Mouse (Mus musculus) hindbrain, embryonic 14.5 days (tissue): Measurements from ENCODE around the gene Gmppa. TPM values are rescaled to one million over a fixed set of nuclear protein-coding genes. Genes with fewer than 3 reads are reported as not detected.

Source experiments
- ATAC-seq: fragments of 200-750 bp; cut with Nextera tagmentation; 2 replicates; pipeline ENCODE4 v1.8.0; 2017; ENCODE audit warnings: moderate number of reproducible peaks, mild to moderate bottlenecking, moderate TSS enrichment, moderate library complexity; ENCODE audit not compliant: low FRiP score
- DNase-seq: peaks from one replicate; pipeline ENCODE4 v3.0.0-alpha.2; 2015; ENCODE audit warnings: low spot score
- H3K27ac ChIP-seq: fragments of 300-500 bp; sonication (generic); 2 replicates; pipeline ENCODE4 v1.5.1; 2014; ENCODE audit warnings: mild to moderate bottlenecking, moderate library complexity
- H3K27me3 ChIP-seq: fragments of 300-500 bp; sonication (generic); 2 replicates; pipeline ENCODE4 v1.6.1; 2014; ENCODE audit warnings: mild to moderate bottlenecking, low read length, mixed read lengths; ENCODE audit not compliant: control insufficient read depth, insufficient read depth
- H3K36me3 ChIP-seq: fragments of 300-500 bp; sonication (generic); replicated peaks from 2 replicates; pipeline ENCODE4 v1.6.1; 2014; ENCODE audit not compliant: control insufficient read depth, insufficient read depth
- H3K4me1 ChIP-seq: fragments of 300-500 bp; sonication (generic); replicated peaks from 2 replicates; pipeline ENCODE4 v1.6.1; 2014; ENCODE audit warnings: antibody characterized with exemption, low read length, mixed read lengths; ENCODE audit not compliant: control insufficient read depth, insufficient read depth
- H3K4me2 ChIP-seq: fragments of 300-500 bp; sonication (generic); replicated peaks from 2 replicates; pipeline ENCODE4 v1.6.1; 2014; ENCODE audit warnings: mild to moderate bottlenecking, moderate library complexity
- H3K4me3 ChIP-seq: fragments of 300-500 bp; sonication (generic); replicated peaks from 2 replicates; pipeline ENCODE4 v1.5.1; 2014; ENCODE audit warnings: mild to moderate bottlenecking, low read length
- H3K9ac ChIP-seq: fragments of 300-500 bp; sonication (generic); 2 replicates; pipeline ENCODE4 v1.6.1; 2014
- H3K9me3 ChIP-seq: fragments of 300-500 bp; sonication (generic); 2 replicates; pipeline ENCODE4 v1.6.1; 2016; ENCODE audit warnings: low read length; ENCODE audit not compliant: control insufficient read depth
- WGBS: fragments of 180-500 bp; shearing (Covaris S2); extraction: QIAGEN DNeasy Blood & Tissue Kit; methylation state at CpG from one replicate; pipeline ENCODE4 v1.1.7; 2014; 5-methylcytosine and 5-hydroxymethylcytosine counted together
- polyA plus RNA-seq: library from polyadenylated mRNA; unstranded; fragments of >200 nt; fragmentation: Nextera tagmentation; extraction: Ambion mirVana; gene quantifications from 2 replicates; pipeline ENCODE4 v1.2.1, GENCODE M21; 2014

The Gmppa gene
- polyA plus RNA-seq, 1 experiment from 2014 or later: 65.0 TPM

DNA sequence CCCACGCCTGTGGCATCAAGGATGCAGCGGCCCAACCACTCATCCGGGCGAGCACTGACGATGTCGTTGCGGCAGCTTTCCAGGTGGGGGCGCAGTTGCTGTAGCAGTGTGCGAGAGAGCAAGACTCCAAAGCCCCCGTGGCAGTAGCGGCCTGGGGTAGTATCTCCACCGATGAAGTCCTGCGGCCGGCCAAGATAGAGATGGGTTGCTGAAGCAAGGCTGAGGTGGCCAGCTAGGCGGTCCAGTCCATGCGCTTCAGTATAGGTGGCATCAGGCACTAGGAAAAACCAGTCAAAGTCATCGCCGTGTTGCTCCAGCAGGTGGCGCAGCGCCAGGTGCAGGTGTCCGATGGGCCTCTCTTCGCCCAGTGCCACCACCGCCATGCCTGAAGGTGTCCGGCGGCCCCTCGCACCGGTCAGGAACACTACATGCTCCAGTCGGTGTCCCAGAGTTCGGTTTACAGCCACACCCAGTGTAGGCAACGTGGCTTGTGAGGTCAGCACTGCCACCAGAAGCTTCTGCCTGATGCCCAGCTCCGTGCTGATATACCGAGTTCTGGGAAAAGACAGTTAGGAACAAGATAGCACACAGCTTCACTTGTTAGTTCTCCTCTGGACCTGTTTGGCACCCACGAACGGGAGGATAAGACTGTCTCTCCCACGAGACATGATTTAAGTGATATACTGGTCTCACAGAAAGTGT is 41.7 kb downstream of the Gmppa start:
- H3K4me1 ChIP-seq: peaks cover 38% of the 10 kb centered on the region
- H3K27ac ChIP-seq: no peak overlapping the region

GRCm38 (mm10) chr1:75477966-75478290 is 42.2 kb downstream of the Gmppa start:
- Histone ChIP-seq H3K4me2 (peak overlapping the region; percentile 61), H3K27me3 (no peaks in the 10 kb centered on the region), H3K9me3 (no peaks in the 10 kb centered on the region), H3K9ac (peak overlapping the region; percentile 90), H3K4me3 (peak overlapping the region; percentile 87), H3K4me1 (peaks cover 38% of the 10 kb centered on the region), H3K27ac (0 out of 2 replicates have a peak overlapping the region, but pooled peaks have one; percentile 87), H3K36me3 (peaks cover 48% of the 10 kb centered on the region)
- DNase-seq: no peak
- WGBS: 51% methylated on average over 3 of the region's 3 CpGs
- no peak for ATAC-seq

More for the DNA sequence above, 41.7 kb downstream of the Gmppa start:
- Histone ChIP-seq H3K4me3 (peak overlapping the region; percentile 87), H3K9ac (no peak overlapping the region), H3K36me3 (peaks cover 48% of the 10 kb centered on the region), H3K4me2 (peak overlapping the region; percentile 61), H3K9me3 (no peaks in the 10 kb centered on the region), H3K27me3 (no peaks in the 10 kb centered on the region)
- ATAC-seq: peak; percentile 21; the same call in 1 of the 2 replicates
- WGBS: 8% methylated on average over 35 of the region's 35 CpGs
- DNase-seq: peak; percentile 83

DNA sequence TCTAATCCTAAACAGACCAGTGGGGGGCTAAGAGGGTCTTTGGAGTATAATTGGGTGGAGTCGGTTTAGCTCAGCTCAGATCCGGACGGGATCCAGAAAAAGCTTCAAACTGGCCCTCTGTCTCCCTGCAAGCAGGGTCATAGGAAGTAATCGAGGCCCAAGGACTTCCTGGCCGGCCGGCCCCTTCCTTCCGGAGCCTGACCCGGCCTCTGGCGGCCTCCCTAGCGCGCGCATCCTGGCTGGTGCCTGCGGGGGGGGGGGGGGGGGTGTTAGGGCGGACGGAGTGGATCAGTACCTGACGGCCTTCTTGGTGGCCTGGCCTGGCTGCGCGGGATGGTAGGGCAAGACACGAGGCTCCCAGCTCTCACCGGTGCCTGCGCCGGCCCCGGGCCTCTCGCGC is 42.8 kb downstream of the Gmppa start:
- no peak; the same call in 1 of the 2 replicates for ATAC-seq
- peak overlapping the region; percentile 90 for H3K9ac ChIP-seq
- H3K4me1 ChIP-seq: peaks cover 38% of the 10 kb centered on the region
- peak overlapping the region; percentile 87 for H3K27ac ChIP-seq
- no peak for DNase-seq
- H3K27me3 ChIP-seq: peaks cover under 1% of the 10 kb centered on the region; the same call in 1 of the 2 replicates
- peak overlapping the region; percentile 87 for H3K4me3 ChIP-seq
- H3K4me2 ChIP-seq: peak overlapping the region; percentile 61
- peaks cover 48% of the 10 kb centered on the region for H3K36me3 ChIP-seq
- no peaks in the 10 kb centered on the region for H3K9me3 ChIP-seq
- 2% methylated on average over 21 of the region's 25 CpGs for WGBS

DNA sequence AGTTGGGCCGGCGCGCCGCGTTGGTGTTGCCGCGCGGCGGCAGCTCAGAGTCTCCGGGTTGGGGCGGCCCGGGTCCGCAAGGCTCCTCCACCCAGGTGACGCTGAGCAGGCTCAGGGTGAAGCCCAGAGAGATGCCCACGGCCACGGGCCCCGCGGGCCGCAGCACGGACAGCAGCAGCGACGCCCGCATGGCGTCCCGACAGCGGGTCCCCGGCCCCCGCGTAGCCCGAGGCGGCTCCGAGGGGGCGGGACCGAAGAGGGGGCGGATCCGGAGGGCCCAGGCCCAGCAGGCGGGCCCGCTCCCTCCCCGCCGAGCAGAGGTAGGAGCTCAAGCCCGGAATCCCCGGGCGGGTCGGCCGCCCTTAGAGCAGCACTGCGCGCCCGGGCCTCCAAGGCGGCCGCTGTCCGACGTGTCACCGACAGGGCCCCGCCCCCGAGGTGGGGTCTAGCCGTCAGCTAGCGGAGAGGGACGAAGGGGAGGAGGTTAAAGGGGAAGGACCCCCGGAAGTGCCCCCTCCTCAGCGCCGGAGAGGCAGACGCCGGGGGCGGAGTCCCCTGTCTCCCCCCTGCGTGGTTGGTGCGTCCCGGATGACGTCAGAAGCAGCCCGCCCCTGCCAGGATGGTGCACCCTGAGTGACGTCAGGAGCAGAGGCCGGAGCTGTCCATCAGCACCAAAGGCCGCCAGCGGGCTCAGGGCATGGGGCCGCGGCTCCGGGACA is 43.3 kb downstream of the Gmppa start, which contains the start of the genes Chpf and Tmem198:
TSS of gene Chpf (minus strand) at position 392 of the 719 bp plus-strand sequence.
TSS of gene Tmem198 (plus strand) at position 617 of the 719 bp plus-strand sequence.
- Histone ChIP-seq H3K27me3 (peaks cover 5% of the 10 kb centered on the region), H3K9ac (peak within 1 kb of the TSS; percentile 90), H3K4me2 (peak within 1 kb of the TSS; percentile 61), H3K27ac (peak within 1 kb of the TSS; percentile 87), H3K4me1 (peaks cover 38% of the 10 kb centered on the region), H3K9me3 (no peaks in the 10 kb centered on the region), H3K36me3 (peaks cover 47% of the 10 kb centered on the region), H3K4me3 (peak within 1 kb of the TSS; percentile 87)
- 0% methylated on average over 70 of the region's 76 CpGs for WGBS
- ATAC-seq: peak; percentile 91
- peak; percentile 96 for DNase-seq

DNA sequence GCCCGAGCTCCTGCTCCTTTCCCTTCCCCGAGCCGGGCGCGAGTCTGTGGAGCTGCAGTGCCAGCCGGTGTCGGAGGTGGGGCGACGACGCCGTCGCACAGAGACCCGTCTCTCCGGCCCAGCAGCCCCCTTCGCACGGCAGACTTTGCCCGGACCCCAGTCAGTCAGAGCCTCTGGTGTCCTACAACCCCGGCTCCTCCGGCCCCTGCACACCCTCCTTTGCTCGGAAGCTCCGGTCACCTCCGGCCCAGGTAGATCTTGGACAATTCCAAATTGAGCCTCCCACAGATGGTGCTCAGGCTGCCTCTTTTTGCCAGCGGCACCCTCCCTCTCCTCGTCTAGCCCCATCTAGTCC is 43.9 kb downstream of the Gmppa start:
- peak overlapping the region; percentile 87 for H3K27ac ChIP-seq
- H3K36me3 ChIP-seq: peaks cover 47% of the 10 kb centered on the region
- peaks cover 10% of the 10 kb centered on the region for H3K27me3 ChIP-seq
- no peak; the same call in none of the 2 replicates for ATAC-seq
- H3K4me3 ChIP-seq: peak overlapping the region; percentile 87
- DNase-seq: no peak
- peak overlapping the region; percentile 90 for H3K9ac ChIP-seq
- no peaks in the 10 kb centered on the region for H3K9me3 ChIP-seq
- 0% methylated on average over 17 of the region's 24 CpGs for WGBS
- peak overlapping the region; percentile 61 for H3K4me2 ChIP-seq
- peaks cover 38% of the 10 kb centered on the region for H3K4me1 ChIP-seq

DNA sequence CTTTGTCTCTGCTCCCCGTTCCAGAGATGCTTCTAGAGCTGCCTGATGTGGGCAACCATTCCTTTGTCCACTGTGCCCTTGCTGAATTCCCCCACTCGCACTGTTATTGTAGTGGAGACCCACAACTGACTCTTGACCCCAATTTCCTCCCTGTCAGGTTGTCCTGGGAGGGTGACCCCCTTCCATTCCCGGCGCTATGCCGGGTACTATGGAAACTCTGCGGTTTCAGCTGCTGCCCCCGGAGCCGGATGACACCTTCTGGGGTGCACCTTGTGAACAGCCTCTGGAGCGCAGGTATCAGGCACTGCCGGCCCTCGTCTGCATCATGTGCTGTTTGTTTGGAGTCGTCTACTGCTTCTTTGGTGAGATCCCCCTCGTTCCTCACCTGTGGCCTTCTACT is 44.3 kb downstream of the Gmppa start:
- peak overlapping the region; percentile 61 for H3K4me2 ChIP-seq
- peaks cover 14% of the 10 kb centered on the region for H3K27me3 ChIP-seq
- peaks cover 38% of the 10 kb centered on the region for H3K4me1 ChIP-seq
- WGBS: 12% methylated on average over 13 of the region's 13 CpGs
- H3K4me3 ChIP-seq: peak overlapping the region; percentile 87
- DNase-seq (no peak), ATAC-seq (no peak)
- peaks cover 47% of the 10 kb centered on the region for H3K36me3 ChIP-seq
- no peaks in the 10 kb centered on the region for H3K9me3 ChIP-seq
- H3K27ac ChIP-seq: peak overlapping the region; percentile 87
- peak overlapping the region; percentile 90 for H3K9ac ChIP-seq

DNA sequence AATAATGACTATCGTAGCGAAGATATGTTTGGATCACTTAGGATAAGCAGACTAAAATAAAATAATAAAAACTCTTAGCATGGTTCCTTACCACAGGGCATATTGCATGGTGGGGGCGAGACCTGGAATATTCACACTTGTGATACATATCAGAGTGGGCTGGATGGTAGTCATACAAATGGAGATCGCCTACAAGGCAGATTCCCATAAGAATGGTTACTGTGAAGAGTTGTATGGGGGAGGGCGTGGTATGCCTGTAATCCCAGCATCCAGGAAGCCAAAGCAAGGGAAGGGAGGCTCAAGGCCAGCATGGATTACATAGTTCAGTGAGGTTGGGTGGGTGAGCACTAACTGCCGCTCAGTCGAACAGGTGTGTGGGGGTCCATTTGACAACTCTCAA is 45.0 kb downstream of the Gmppa start:
- Histone ChIP-seq H3K9ac (peak overlapping the region; percentile 90), H3K4me1 (peaks cover 38% of the 10 kb centered on the region), H3K9me3 (no peaks in the 10 kb centered on the region), H3K4me3 (peak overlapping the region; percentile 87), H3K27me3 (peaks cover 21% of the 10 kb centered on the region), H3K4me2 (peak overlapping the region; percentile 61), H3K36me3 (peaks cover 47% of the 10 kb centered on the region), H3K27ac (no peak overlapping the region)
- DNase-seq: no peak
- no peak for ATAC-seq
- WGBS: 82% methylated on average over 7 of the region's 7 CpGs

DNA sequence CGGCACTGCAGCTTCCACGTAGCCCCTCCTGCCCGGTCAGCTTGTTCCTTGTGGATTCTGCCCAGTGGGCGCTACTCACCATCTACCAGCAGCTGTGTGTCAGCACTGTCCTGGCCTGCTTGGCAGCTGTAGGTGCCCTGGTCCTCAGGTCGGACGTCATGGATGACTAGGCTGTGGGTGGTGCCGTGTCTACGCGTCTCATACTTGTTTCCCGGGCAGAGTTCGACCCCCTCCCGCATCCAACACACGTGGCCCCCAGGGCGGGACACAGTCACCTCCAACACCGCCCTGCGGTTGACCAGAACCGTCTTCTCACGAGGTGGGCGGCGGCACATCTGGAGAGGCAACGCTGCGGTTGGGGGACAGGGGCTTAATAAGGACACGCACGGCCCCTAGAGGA is 50.8 kb downstream of the Gmppa start:
- Histone ChIP-seq H3K36me3 (peaks cover 48% of the 10 kb centered on the region), H3K4me3 (0 out of 2 replicates have a peak overlapping the region, but pooled peaks have one; percentile 43), H3K9me3 (no peaks in the 10 kb centered on the region), H3K9ac (no peak overlapping the region), H3K4me2 (peak overlapping the region; percentile 78), H3K27ac (no peak overlapping the region), H3K4me1 (peaks cover 11% of the 10 kb centered on the region), H3K27me3 (peaks cover 58% of the 10 kb centered on the region)
- ATAC-seq: no peak
- 9% methylated on average over 24 of the region's 24 CpGs for WGBS
- no peak for DNase-seq

DNA sequence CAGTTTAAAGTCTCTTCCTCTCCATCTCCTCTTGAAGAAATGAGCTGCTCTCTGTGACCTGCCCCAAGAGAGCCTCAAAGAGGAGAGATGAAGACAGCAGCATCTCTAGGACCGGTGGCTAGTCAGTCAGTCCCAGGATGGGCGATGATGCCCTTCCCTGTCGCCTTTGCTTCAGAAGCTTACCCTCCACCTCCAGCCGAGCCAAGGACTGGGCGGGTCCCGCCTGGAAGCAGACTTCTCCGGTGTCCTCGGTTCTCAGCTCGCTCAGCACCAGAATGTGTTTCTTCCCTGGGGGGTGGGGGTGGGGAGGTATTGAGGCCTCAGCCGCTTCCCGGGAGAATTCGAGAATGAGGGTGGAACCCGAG is 51.3 kb downstream of the Gmppa start:
- peak overlapping the region; percentile 46 for H3K9ac ChIP-seq
- peaks cover 10% of the 10 kb centered on the region for H3K4me1 ChIP-seq
- no peaks in the 10 kb centered on the region for H3K9me3 ChIP-seq
- WGBS: 1% methylated on average over 13 of the region's 13 CpGs
- H3K27ac ChIP-seq: no peak overlapping the region
- H3K27me3 ChIP-seq: peaks cover 58% of the 10 kb centered on the region
- peak overlapping the region; percentile 78 for H3K4me2 ChIP-seq
- peak overlapping the region; percentile 43 for H3K4me3 ChIP-seq
- no peak for DNase-seq
- ATAC-seq: no peak
- peaks cover 52% of the 10 kb centered on the region for H3K36me3 ChIP-seq
